Mouse (Mus musculus): ENCODE results near the gene Msrb2.
A peak's percentile ranks its signal among the peaks of the same experiment; 100 is the strongest.

Msrb2 gene

DNA sequence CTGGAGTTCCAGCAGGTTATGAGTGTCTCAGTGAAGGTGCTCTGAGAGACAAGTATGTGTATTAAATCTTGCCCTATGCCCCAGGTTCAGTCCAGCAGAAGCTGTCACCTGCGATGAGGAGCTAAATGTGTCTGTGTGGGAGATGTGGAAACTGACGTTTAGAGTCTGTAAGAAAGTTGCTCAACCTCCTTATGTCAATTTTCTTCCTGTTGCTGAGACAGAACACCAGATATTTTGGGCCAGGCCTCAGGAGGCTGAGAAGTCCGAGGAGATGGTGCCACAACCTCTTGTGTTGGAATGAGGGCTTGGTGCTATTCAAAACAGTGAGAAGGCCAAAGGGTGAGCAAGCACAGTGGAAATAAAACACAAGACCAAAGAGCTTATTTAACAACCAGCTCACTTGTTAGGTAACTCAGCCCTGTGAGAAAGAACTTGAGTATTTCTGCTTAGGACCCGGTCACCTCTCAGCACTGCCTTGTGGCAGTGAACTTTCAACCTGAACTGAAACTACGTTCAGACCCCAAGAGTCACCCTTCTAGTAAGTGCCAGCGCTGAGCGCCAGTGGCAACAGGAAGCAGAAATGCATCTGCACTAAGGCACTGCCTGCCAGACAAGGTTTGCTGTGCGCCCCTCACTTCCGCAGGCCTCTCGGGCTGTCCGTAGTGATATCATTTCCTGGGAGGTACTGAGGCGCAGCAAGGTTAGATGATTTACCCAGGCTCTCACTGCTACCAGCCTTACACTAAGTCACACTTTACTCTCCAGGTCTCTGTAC lies 17.3 kb downstream of the Msrb2 start:
- DNase-seq (ENCODE audit: inconsistent age in 2 of 2, low spot score in 1 of 2), result no peak

DNA sequence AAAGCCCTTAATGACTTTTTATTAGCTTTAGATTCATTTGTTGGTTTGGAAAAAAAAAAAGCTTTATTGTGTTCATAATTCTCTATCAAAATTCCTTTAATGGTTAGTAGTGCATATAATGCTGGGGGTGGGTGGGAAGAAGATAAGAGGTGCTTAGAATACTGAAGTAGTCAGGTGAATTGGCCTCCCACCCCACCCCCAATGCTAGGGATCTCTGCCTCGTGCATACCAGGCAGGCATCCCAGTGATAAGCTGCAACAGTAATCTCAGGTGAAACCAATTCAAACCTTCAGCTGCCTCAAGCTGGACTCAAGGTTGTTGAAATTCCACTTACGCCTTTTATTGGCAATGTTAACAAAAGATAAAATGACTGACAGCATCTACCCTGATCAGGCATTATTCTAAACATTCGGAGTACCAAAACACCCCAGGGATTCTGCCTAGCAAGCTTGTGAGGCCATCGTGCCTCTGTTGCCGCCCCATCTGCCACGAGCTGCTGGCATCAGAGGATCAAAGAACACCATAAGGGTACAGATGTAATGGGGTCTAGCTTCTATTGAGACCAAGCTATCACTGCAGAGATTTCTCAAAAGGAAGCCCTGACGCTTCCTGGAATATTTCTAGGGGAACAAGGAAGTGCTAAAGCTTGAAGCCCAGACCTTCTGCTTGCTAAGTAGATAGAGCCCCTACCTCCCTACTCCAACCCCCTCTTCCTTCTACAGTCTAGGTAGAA lies 19.3 kb downstream of the Msrb2 start:
- DNase-seq (ENCODE audit: inconsistent age in 2 of 2, low spot score in 1 of 2), result no peak

DNA sequence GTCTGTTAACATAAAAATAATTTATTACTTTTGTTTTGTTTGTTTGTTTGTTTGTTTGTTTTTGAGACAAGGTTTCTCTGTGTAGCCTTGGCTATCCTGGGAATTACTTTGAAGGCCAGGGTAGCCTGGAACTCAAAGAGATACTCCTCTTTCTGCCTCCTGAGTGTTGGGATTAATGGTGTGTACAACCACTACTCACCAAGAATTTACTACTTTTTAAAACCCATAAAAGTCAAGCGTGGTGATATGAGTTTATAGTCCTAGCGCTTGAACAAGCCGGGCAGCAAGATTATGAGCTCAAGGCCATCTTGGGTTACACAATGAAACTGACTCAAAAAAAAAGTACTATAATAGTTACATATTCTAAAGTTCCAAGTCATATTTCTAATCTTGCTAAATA lies 20.4 kb downstream of the Msrb2 start:
- DNase-seq (ENCODE audit: inconsistent age in 2 of 2, low spot score in 1 of 2), result peak in 1 of 2 experiments; percentile 35

DNA sequence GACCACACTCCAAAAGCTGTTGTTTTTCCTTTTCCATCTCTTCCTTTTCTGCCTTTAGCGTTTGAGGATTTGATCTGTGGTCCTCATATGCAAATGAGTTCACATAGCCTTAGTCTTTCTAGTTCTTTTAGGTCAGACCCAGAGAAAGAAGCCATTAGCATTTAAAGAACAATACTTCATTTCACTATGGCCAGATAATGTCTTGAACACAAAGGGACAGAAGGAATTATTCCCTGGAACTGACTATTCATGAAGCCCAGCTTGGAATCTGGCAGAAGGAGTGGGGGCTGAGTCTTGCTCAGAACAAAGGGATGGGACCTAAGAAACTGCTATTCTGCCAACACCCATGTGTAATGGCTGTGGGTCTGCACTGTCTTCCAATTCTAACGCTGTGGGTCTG lies 21.6 kb downstream of the Msrb2 start:
- no peak for DNase-seq (ENCODE audit: inconsistent age in 2 of 2, low spot score in 1 of 2)

DNA sequence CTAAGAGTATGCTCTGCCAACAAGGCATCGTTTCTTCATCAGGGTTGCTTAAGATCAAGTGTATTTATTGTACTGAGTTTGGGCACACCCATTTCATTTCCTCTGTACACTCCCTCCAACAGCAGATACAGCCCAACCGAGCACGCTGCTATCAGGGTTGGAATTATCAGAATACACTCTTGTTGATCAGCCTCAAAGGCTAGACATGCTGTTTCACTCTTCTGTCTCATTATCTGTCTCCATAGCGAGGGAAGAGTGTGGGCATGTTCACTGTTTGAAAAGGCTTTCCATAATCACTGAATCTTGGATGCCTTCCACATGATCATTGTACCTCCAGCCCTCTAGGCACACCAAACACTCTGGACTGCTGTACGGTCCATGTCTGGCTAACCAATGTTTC lies 34.2 kb downstream of the Msrb2 start:
- no peak for DNase-seq (ENCODE audit: inconsistent age in 2 of 2, low spot score in 1 of 2)

DNA sequence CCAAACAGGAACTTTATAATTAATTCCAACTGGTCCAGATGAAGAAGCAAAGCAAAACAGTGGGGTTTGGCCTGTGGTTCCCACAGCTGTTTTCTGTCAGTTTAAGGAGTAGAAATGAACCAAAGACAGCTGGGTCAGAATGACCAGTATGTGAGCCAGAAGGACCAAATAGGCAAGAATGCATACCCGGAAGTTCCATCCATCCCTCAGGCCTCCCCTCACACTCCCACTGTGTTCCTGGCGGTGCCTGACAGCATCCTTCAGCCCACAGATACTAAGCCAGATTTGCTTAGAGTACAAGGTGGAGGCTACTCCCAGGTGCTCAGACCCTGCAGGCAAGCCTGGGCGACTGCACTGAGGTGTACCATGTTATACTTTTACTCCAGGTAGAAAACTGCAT lies 35.3 kb downstream of the Msrb2 start:
- no peak for DNase-seq (ENCODE audit: inconsistent age in 2 of 2, low spot score in 1 of 2)

DNA sequence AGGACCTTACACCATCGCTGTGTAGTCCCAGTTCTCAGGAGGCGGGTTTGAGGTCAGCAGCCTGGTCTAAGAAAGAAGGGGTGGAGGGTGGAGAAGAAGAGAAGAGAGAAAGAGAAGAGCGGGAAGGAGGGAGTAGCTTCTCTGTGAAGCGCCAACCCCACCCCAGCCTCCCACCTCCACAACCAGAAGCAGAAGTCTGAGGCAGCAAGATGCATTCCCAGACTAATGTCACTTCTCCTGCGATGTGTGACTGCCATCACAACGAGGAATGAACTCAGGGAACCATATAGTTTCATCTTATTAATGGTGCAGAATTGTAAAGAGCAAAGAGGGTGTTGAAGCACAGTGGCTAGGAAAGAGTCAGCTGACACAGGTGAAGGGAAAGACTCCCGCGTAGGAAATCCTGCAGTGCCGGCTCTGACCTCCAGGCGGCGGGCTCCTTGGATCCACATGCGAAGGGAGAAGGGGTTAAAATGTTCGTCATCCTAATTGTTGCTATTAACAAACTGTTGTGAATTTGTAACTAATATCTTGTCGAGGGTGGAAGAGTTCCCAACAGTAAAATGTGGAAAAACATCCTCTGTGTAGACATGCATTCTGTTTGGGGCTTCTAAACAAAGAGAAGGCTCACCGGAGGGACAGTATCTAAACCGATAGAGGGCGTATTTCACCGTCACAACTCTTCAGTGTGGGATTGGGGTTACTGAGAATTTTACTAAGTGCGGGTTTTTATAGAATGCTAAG lies 43.2 kb downstream of the Msrb2 start:
- peak; percentile 32 to 83 for DNase-seq (ENCODE audit: inconsistent age in 2 of 2, low spot score in 1 of 2)

DNA sequence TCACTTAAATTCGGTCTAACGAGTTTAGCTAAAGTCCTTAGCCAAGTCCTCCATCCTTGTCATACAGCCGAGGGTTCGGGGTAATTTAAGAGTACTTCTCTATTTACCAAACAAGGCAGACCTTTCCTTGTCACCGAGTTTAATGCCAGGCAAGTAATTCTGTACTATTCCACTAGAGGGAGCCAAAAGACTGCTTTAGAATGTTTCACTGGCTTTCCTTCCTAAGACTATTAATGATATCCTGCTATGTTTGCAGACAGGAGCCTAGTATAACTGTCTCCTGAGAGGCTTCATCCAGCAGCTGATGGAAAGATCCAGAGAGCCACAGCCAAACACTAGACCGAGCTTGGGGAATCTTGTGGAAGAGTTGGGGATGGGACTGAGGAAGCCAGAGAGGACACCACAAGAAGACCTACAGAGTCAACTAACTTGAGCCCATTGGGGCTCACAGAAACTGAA lies 43.9 kb downstream of the Msrb2 start:
- peak in 1 of 2 experiments; percentile 91 for DNase-seq (ENCODE audit: inconsistent age in 2 of 2, low spot score in 1 of 2)

DNA sequence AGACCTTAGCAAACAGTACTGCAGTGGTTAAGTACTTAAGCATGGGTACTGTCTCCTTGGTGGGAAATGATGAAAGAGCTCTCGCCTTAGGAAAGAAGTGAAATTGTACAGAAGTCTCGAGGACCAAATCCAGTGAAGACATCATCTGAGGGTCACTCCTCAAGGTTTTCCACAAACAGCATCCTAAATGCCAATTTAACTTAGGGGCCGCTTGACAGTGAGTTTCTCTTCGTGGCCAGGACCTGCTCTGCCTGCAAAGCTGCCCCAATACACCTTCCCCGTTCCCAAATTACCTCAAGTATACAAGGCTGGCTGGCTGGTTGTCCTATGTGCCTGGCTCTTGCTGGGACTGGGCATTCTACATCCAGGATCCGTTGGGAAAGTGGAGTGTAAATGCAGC lies 44.8 kb downstream of the Msrb2 start:
- no peak for DNase-seq (ENCODE audit: inconsistent age in 2 of 2, low spot score in 1 of 2)

DNA sequence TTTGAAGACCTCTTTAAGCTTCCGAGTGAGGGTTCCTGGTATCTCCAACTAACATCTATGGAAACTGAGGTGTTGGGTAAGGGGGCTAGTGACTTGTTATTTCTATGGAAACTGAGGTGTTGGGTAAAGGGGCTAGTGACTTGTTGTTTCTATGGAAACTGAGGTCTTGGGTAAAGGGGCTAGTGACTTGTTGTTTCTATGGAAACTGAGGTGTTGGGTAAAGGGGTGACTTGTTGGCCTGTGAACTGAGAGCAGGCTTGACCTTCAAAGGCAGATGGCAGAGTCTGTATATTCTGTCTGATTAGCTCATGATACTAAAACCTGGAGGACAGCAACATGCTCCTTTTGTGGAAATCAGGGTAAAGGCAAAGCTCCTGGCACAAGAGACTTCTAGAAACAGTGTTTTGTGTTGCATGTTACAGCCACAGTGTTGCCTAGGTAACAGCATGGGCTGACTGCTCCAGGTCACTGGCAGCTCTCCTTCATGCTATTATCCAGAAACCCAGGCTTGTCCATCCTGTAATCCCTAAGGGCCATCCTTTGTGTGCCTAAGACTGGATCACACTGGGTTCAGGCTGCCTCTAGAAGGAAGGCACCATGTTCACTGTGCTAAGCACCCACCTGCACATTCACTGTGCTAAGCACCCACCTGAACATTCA lies 48.6 kb downstream of the Msrb2 start:
- no peak for DNase-seq (ENCODE audit: inconsistent age in 2 of 2, low spot score in 1 of 2)

DNA sequence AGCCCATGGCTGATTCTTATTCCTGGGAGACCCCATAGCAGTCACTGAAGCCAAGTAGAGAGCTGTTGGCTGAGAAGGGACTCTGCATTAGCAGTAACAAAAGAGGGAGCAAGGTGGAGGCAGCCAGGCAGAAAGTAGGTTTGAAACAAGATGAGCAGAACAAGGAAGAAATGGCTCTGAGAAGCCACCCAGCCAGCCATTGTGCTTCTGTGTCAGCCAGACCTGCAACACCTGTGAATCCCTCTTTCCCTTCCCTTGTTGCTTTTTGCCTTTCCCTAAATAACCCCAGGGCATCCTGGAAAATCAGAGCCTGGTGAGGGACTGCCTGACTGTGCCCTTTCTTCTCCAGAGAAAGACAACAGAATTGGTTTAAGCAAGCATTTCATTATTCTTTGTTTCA lies 51.0 kb downstream of the Msrb2 start:
- DNase-seq (ENCODE audit: inconsistent age in 2 of 2, low spot score in 1 of 2), result no peak

DNA sequence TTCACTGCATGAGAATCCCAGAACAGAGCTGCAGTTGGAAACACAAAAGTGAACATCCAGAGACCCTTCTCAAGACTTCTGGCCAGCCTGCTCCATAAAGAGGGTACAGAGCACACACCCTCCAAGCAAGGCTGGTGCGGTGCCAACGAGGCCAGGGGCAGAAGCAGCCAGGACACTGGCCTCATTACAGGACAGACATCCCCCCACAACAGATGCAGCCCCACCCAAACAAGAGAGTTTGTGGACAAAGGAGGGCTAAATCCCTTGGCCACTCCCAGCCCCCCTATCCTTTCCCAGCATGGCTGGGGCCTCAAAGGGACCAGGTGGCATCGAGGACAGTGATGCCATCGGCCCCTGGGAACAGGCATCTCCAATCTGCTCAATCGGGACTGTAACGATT lies 51.8 kb downstream of the Msrb2 start:
- DNase-seq (ENCODE audit: inconsistent age in 2 of 2, low spot score in 1 of 2), result no peak

DNA sequence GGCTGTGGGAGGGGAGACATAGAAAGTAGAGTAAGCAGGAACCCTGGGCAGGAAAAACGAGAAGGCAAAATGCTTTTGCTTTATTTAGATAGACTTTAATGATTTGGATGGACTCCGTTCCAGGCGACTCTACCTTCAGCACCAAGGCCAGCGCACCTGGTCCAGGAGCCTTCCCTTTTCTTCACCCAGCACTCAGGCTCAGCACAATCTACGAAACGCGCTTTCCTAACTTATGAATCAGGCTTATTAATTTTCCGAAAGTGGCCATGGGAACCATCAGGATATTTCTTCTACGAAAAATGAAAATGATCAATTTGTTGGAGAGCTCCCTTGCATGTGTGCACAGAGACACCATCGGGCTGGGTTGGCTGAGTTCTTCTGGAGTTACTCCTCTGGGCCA lies 57.8 kb downstream of the Msrb2 start:
- DNase-seq (ENCODE audit: inconsistent age in 2 of 2, low spot score in 1 of 2), result peak; percentile 36 to 70

DNA sequence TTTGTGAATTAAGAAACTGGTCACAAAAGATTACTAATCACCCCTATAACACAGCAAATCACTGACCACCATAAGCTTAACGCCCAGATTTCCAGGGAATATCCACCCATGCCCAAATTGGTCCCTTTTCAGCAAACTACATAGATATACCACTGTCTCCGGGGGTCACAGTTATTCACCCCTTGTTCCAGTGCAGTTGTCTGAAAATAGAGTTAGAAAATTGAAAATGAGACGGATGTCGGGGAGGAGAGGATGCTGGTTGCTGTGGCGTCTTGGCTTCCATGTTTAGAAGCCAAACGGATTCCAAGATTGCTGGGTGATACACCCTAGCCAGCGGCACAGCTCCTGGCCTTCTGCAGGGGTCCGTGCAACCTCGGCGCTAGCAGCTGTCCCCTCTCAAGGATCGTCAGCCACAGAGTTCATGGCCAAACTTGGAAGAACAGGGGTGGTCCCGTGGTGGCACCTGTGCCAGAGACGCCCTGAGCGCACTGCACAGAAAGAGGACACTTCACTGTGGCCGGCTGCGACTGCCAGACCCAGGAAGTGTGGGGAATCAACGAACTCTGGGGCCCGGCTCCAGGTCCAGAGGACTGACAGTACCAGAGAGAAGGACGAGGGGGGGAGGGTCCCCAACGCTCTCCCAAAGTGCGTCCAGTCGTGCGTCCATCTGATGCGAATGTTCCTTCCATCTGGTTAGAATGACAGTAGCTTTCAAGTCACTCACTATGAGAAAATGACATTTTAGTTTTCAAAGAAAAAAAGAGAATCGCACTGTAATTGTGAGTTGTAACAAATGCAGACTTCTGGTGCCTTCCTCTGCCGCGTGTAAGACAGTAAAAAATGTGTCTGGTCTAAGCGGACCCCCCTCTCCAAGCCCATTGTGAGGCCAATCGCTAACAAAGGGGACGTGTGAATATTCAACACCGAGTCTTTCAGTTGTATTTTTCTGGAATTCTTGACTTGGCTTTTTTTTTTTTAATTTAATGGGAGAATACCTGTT lies 58.8 kb downstream of the Msrb2 start:
- DNase-seq (ENCODE audit: inconsistent age in 2 of 2, low spot score in 1 of 2), result no peak

DNA sequence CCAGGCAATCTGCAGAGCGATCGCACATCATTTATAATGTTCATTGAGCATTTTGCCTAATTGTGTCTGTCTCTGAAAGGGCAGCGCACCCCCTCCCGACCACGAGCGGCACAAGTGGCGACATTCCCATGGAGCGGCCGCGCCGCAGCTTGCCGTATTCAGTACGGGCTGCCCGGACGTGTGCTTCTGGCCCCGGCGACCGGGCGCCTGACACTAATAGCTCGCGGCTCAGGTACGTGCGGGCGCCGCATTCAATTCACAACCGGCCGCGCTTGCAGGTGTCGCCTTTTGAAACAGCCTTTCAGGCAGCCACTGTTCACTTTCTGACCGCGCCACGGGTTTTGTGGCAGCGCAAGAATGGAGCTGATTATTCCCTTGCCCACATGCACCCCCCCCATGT lies 59.5 kb downstream of the Msrb2 start:
- peak in 1 of 2 experiments; percentile 39 for DNase-seq (ENCODE audit: inconsistent age in 2 of 2, low spot score in 1 of 2)

DNA sequence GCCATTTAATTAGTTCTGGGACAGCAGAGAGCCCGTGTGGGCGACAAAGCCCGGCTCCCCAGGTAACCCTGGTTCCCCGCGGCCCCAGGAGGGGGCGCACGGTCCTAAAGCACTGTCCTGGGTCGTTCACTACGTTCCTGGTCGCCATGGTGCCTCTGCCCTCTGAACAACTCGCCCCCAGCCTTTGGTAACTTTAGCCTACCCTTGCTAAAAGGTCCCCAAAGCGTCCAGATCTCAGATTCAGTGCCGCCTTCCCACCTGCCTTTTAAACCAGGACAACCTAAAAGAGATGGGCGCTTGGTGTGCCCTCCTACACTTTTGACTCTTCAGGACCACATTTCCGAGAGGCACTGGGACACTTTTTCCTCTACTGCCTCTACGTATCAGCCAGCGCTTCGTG lies 59.9 kb downstream of the Msrb2 start:
- peak in 1 of 2 experiments; percentile 22 for DNase-seq (ENCODE audit: inconsistent age in 2 of 2, low spot score in 1 of 2)

DNA sequence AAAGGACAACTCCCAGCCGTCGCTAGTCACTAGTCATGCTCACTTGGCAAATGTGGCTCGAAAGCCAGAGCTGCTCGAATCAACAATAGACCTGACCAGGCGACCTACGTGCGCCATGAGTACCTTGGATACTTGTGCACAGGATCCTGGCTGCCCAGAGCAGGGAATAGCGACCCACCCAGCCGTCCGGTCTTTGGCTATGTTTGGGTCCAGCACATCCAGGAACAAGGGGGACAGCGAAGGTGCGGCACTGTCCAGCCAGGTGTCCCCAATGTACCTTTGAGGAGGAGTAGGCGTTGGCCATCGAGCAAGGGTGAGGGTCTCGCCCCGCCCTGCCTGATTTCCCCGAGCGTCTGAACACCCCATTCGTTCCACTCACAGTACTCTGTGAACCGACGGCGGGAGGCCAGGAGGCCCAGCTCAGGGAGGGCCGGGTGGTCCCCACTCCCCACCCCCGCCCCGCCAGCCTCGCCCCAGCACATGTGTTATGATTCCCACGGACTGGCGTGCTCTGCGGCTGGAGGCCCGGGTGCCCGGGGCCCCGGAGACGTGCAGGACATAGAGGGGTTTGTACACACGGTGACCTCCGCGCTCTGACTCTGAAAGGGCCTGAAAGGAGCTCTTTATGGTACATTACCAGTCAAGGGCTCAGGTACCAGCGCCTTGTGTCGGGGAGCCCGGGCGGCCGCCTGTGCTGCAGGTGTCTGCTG lies 60.5 kb downstream of the Msrb2 start:
- DNase-seq (ENCODE audit: inconsistent age in 2 of 2, low spot score in 1 of 2), result peak in 1 of 2 experiments; percentile 23

DNA sequence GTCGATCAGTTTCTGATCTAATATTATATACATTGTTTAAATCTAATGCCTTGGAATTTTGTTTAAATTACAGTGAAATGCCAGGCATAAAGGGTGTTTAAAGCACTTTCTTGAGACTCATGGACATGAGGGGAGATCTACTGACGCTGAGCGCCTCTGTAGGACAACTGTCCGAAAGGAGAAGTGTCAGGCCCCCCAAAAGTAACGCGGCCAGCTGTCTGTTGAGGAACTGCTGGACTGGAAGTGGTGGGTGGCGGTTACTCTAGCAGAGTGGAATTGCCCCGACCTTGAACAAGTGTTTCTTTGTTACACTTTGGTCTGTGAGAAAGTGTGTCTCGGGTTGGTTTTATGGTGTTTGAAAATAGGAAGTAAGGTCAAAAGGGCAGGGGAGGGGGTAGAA lies 73.1 kb downstream of the Msrb2 start:
- DNase-seq (ENCODE audit: inconsistent age in 2 of 2, low spot score in 1 of 2), result no peak
